Mouse (Mus musculus) liver, embryonic 13.5 days (tissue): ENCODE results near the gene Dppa3. TPM values are rescaled to one million over a fixed set of nuclear protein-coding genes. Genes with fewer than 3 reads are reported as not detected.

Experiments used
- ATAC-seq: fragments of 200-750 bp; cut with Nextera tagmentation; 2 replicates; pipeline ENCODE4 v1.8.0; 2017; ENCODE audit warnings: low read depth, mild to moderate bottlenecking, moderate number of reproducible peaks, moderate library complexity
- DNase-seq: peaks from one replicate; pipeline ENCODE4 v3.0.0; 2022
- H3K27ac ChIP-seq: fragments of 300-500 bp; sonication (generic); 2 replicates; pipeline ENCODE4 v1.5.1; 2015; ENCODE audit warnings: moderate library complexity, mild to moderate bottlenecking, inconsistent platforms
- H3K27me3 ChIP-seq: fragments of 300-500 bp; sonication (generic); 2 replicates; pipeline ENCODE4 v1.6.1; 2015; ENCODE audit warnings: mild to moderate bottlenecking, inconsistent platforms
- H3K36me3 ChIP-seq: fragments of 300-500 bp; sonication (generic); 2 replicates; pipeline ENCODE4 v1.6.1; 2015; ENCODE audit warnings: mild to moderate bottlenecking, inconsistent platforms
- H3K4me1 ChIP-seq: fragments of 300-500 bp; sonication (generic); replicated peaks from 2 replicates; pipeline ENCODE4 v1.6.1; 2015; ENCODE audit warnings: inconsistent platforms
- H3K4me2 ChIP-seq: fragments of 300-500 bp; sonication (generic); 2 replicates; pipeline ENCODE4 v1.6.1; 2015; ENCODE audit warnings: inconsistent platforms, mild to moderate bottlenecking, moderate library complexity
- H3K4me3 ChIP-seq: fragments of 300-500 bp; sonication (generic); replicated peaks from 2 replicates; pipeline ENCODE4 v1.5.1; 2015; ENCODE audit warnings: mild to moderate bottlenecking, inconsistent platforms
- H3K9ac ChIP-seq: fragments of 300-500 bp; sonication (generic); 2 replicates; pipeline ENCODE4 v1.6.1; 2015; ENCODE audit warnings: mild to moderate bottlenecking, inconsistent platforms
- H3K9me3 ChIP-seq: fragments of 300-500 bp; sonication (generic); replicated peaks from 2 replicates; pipeline ENCODE4 v1.6.1; 2016; ENCODE audit warnings: inconsistent platforms
- WGBS: fragments of 180-500 bp; shearing (Covaris S2); methylation state at CpG from one replicate; pipeline ENCODE4 v1.1.7; 2015; ENCODE audit not compliant: insufficient replicate concordance; 5-methylcytosine and 5-hydroxymethylcytosine counted together
- polyA plus RNA-seq: library from polyadenylated mRNA; unstranded; fragments of >200 nt; fragmentation: Nextera tagmentation; extraction: Ambion mirVana; gene quantifications from 2 replicates; pipeline ENCODE4 v1.2.1, GENCODE M21; 2015

Gene Dppa3
- polyA plus RNA-seq, 1 experiment from 2014 or later = not detected

DNA sequence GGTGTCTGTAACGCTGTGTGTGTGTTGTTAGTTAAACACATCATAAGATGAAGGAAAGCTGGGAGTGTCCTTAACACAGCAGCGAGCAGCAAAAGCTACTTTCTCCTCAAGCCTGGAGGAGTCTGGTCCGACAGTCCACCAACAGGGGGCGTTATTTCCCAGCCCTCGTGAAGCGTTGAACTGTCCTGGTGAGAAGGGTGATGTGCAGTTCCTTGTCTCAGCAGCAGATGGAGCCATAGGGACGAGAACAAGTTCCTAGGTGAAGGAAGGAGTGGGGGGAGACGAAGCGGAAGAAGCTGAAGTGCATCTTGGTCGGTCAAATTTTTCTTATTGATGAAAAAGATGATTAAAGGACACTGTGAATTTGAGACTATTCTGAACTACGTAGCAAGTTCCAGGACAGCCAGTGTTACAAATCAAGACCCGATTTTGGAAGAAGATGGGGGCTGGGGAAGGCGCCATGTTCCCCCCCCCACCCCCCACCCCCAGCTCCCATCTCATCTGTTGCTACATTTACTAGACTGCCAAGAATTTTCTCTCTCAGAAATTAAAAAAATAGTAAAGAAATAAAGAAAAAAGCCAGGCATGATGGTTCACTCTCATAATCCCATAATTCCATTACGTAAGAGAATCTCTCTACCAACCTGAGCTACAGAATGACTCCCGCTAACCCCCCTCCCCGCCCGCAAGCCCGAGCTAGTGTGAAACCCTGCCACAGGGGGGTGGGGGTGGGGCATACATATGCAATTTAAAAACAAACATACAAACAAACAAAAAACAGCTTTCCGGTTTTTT, 43.4 kb downstream of the Dppa3 start:
- Histone ChIP-seq H3K9me3 (no peaks in the 10 kb centered on the region), H3K9ac (no peak overlapping the region), H3K4me1 (no peaks in the 10 kb centered on the region; the same call in none of the 2 replicates), H3K4me2 (peak overlapping the region; percentile 56), H3K36me3 (no peaks in the 10 kb centered on the region), H3K27ac (no peak overlapping the region), H3K4me3 (peak overlapping the region; percentile 35), H3K27me3 (no peaks in the 10 kb centered on the region)
- peak; percentile 79 for ATAC-seq
- WGBS = 10% methylated on average over 19 of the region's 19 CpGs
- DNase-seq = peak; percentile 78

DNA sequence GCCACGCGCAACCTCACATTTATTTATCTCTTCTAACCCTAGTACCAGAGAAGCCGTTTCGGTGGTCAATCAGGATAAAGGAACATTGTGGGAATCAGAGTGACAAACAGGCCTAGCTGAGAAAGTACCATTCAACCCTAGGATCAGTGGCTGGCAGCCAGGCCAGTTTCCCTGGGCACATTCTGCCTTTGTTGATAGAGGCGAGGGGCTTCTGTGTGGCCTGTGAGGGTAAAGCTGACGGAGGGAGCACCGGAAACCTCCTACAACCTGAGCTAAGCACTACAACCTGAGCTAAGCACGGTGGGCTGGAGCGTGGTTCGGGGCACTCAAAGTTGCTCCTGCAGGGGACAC, 44.0 kb downstream of the Dppa3 start:
- Histone ChIP-seq H3K9me3 (no peaks in the 10 kb centered on the region), H3K27me3 (no peaks in the 10 kb centered on the region), H3K4me1 (no peaks in the 10 kb centered on the region; the same call in none of the 2 replicates), H3K36me3 (no peaks in the 10 kb centered on the region), H3K9ac (no peak overlapping the region), H3K4me3 (0 out of 2 replicates have a peak overlapping the region, but pooled peaks have one; percentile 35), H3K4me2 (peak overlapping the region; percentile 56), H3K27ac (no peak overlapping the region)
- WGBS = 49% methylated on average over 10 of the region's 10 CpGs
- DNase-seq (no peak), ATAC-seq (no peak)

DNA sequence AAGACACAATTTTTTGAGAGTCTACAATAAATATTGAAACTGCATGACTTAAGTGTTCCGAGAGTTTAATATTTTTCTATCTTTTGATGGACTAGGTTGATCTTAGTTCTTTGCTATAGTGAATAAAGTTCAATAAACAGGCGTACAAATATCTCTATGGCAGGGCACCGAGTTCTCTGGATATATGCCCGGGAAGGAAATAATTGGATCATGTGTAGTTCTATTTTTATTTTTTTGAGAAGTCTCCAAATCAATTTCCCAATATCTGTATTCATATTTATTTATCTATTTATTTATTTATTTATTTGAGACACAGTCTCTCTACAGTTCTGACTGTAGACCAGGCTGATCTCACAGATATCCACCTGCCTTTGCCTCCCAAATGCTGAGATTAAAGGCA, 44.6 kb downstream of the Dppa3 start:
- Histone ChIP-seq H3K9ac (no peak overlapping the region), H3K4me1 (no peaks in the 10 kb centered on the region; the same call in none of the 2 replicates), H3K27ac (no peak overlapping the region), H3K4me3 (no peak overlapping the region), H3K4me2 (no peak overlapping the region), H3K36me3 (no peaks in the 10 kb centered on the region), H3K9me3 (no peaks in the 10 kb centered on the region), H3K27me3 (no peaks in the 10 kb centered on the region)
- DNase-seq = no peak
- WGBS = 77% methylated on average over 4 of the region's 4 CpGs
- no peak for ATAC-seq

DNA sequence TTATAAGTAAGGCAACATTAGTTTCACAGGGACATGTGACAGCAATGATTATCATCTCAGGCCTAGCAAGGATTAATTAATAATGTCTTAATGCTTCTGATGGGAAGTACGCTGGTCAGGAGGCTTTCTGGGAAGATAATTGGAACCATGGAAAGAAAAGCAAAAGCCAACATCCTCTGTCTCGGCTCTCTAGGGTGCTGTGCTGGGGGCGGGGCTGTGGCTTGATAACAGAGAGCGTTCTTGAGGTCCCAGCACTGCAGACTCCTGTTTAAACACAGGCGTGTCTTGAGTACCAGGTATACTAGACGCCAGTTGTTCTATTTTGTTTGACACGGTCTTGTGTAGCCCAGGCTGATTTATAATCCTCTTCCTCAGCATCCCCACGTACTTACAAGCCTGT, 46.5 kb downstream of the Dppa3 start:
- H3K4me2 ChIP-seq = no peak overlapping the region
- 39% methylated on average over 8 of the region's 8 CpGs for WGBS

More for the DNA sequence above, 46.5 kb downstream of the Dppa3 start:
- ATAC-seq = no peak
- no peaks in the 10 kb centered on the region for H3K27me3 ChIP-seq
- H3K9me3 ChIP-seq = no peaks in the 10 kb centered on the region
- no peaks in the 10 kb centered on the region; the same call in none of the 2 replicates for H3K4me1 ChIP-seq
- H3K27ac ChIP-seq = no peak overlapping the region
- no peak overlapping the region for H3K4me3 ChIP-seq
- no peaks in the 10 kb centered on the region for H3K36me3 ChIP-seq
- no peak overlapping the region for H3K9ac ChIP-seq
- DNase-seq = no peak

Other genes starting within 250 kb of the Dppa3 start
- 1.3 TPM in 2 replicates for gene Rimklb, start 127.6 kb upstream of the Dppa3 start, polyA plus RNA-seq
- 0.42 and 0.58 TPM in 2 replicates for gene Mfap5, start 120.6 kb upstream of the Dppa3 start, polyA plus RNA-seq
- not detected in 2 replicates for gene Aicda, start 72.6 kb upstream of the Dppa3 start, polyA plus RNA-seq
- 2.8 and 3.8 TPM in 2 replicates for gene Apobec1, start 24.0 kb upstream of the Dppa3 start, polyA plus RNA-seq
- 5.4 and 5.6 TPM in 2 replicates for gene Gdf3, start 16.3 kb upstream of the Dppa3 start, polyA plus RNA-seq
- not detected in 2 replicates for gene Nanog, start 81.1 kb downstream of the Dppa3 start, polyA plus RNA-seq
- gene Slc2a3, start 175.2 kb downstream of the Dppa3 start, polyA plus RNA-seq = 18.6 and 21.4 TPM in 2 replicates
- 1.0 and 1.2 TPM in 2 replicates for gene Foxj2, start 193.5 kb downstream of the Dppa3 start, polyA plus RNA-seq
- 1.1 and 1.3 TPM in 2 replicates for gene C3ar1, start 229.8 kb downstream of the Dppa3 start, polyA plus RNA-seq
- 24.9 and 27.8 TPM in 2 replicates for gene Necap1, start 248.1 kb downstream of the Dppa3 start, polyA plus RNA-seq